Mouse (Mus musculus) left cerebral cortex, adult 2 months (tissue): ENCODE measurements at regions not wholly inside any gene's neighbourhood (a gene's known extent, or its start where the extent isn't known, plus 50 kb on each side); places are given as distances from the start of the nearest gene placed in this dataset.
A peak's percentile ranks its signal among the peaks of the same experiment; 100 is the strongest.

Source experiments
- DNase-seq, 2 experiments: peaks; one replicate each; pipeline ENCODE4 v3.0.0; 2021 to 2022; ENCODE audit warnings: low spot score in 2 of 2, mixed read lengths in 1 of 2; ENCODE audit errors: extremely low spot score in 1 of 2
- H3K27ac ChIP-seq: fragments of 200-600 bp; 2 replicates; pipeline ENCODE4 v1.8.1; 2022
- H3K4me3 ChIP-seq: fragments of 200-600 bp; 2 replicates; pipeline ENCODE4 v1.8.1; 2022
- CTCF ChIP-seq: fragments of 200-600 bp; IDR thresholded peaks from 2 replicates; pipeline ENCODE4 v1.8.1; 2022; ENCODE audit warnings: antibody characterized with exemption, mild to moderate bottlenecking, moderate library complexity
- intact Hi-C: fragments of 180-260 bp; cut with DNase I; formaldehyde crosslinking; loops from one replicate; pipeline ENCODE4 v1.15.1; 2025

GRCm38 (mm10) chr3:52929827-52930605, 87.0 kb downstream of the Cog6 start:
- no peak overlapping the region for H3K27ac ChIP-seq
- no peak overlapping the region for H3K4me3 ChIP-seq
- intact Hi-C loops, result no loop called here
- TF ChIP-seq CTCF, result no peak
- no peak for DNase-seq

GRCm38 (mm10) chr3:52927361-52927841, 89.6 kb downstream of the Cog6 start:
- DNase-seq, result no peak
- Histone ChIP-seq H3K27ac (no peak overlapping the region), H3K4me3 (no peak overlapping the region)
- no peak for TF ChIP-seq CTCF
- intact Hi-C loops, result no loop called here

- no peak for TF ChIP-seq CTCF
- intact Hi-C loops, result no loop called here
Observed at GRCm38 (mm10) chr3:52926549-52926948, 90.5 kb downstream of the Cog6 start.

GRCm38 (mm10) chr3:52925223-52925622, 91.8 kb downstream of the Cog6 start:
- no peak overlapping the region for H3K4me3 ChIP-seq
- peak; percentile 64 for TF ChIP-seq CTCF

More at GRCm38 (mm10) chr3:52926549-52926948, 90.5 kb downstream of the Cog6 start:
- no peak overlapping the region for H3K27ac ChIP-seq
- no peak overlapping the region for H3K4me3 ChIP-seq
- DNase-seq, result no peak

GRCm38 (mm10) chr3:52924631-52925030, 92.4 kb downstream of the Cog6 start:
- Histone ChIP-seq H3K27ac (no peak overlapping the region), H3K4me3 (no peak overlapping the region)
- no peak for TF ChIP-seq CTCF
- no peak for DNase-seq
- intact Hi-C loops, result no loop called here

More at GRCm38 (mm10) chr3:52925223-52925622, 91.8 kb downstream of the Cog6 start:
- intact Hi-C loops, result no loop called here
- no peak for DNase-seq
- no peak overlapping the region for H3K27ac ChIP-seq

- intact Hi-C loops, result no loop called here
- no peak overlapping the region for H3K27ac ChIP-seq
- no peak for TF ChIP-seq CTCF
Observed at GRCm38 (mm10) chr3:52923824-52924559, 93.0 kb downstream of the Cog6 start.

GRCm38 (mm10) chr3:52922411-52922810, 94.6 kb downstream of the Cog6 start:
- Histone ChIP-seq H3K27ac (no peak overlapping the region), H3K4me3 (no peak overlapping the region)
- TF ChIP-seq CTCF, result no peak
- DNase-seq, result no peak
- intact Hi-C loops, result no loop called here

More at GRCm38 (mm10) chr3:52923824-52924559, 93.0 kb downstream of the Cog6 start:
- H3K4me3 ChIP-seq, result no peak overlapping the region
- DNase-seq, result no peak

GRCm38 (mm10) chr3:52906823-52907564, 110.0 kb downstream of the Cog6 start:
- intact Hi-C loops, result no loop called here
- no peak for DNase-seq
- no peak overlapping the region for H3K27ac ChIP-seq
- peak; percentile 46 for TF ChIP-seq CTCF
- no peak overlapping the region for H3K4me3 ChIP-seq

GRCm38 (mm10) chr3:52904028-52904427, 113.0 kb downstream of the Cog6 start:
- intact Hi-C loops, result no loop called here
- no peak for DNase-seq
- Histone ChIP-seq H3K4me3 (no peak overlapping the region), H3K27ac (no peak overlapping the region)
- no peak for TF ChIP-seq CTCF

- intact Hi-C loops, result no loop called here
- no peak for TF ChIP-seq CTCF
Observed at GRCm38 (mm10) chr3:52897665-52898064, 119.4 kb downstream of the Cog6 start.

GRCm38 (mm10) chr3:52896462-52896861, 120.6 kb downstream of the Cog6 start:
- no peak overlapping the region for H3K4me3 ChIP-seq
- no peak for DNase-seq
- H3K27ac ChIP-seq, result no peak overlapping the region
- no peak for TF ChIP-seq CTCF
- intact Hi-C loops, result no loop called here

More at GRCm38 (mm10) chr3:52897665-52898064, 119.4 kb downstream of the Cog6 start:
- DNase-seq, result no peak
- no peak overlapping the region for H3K4me3 ChIP-seq
- no peak overlapping the region for H3K27ac ChIP-seq

- Histone ChIP-seq H3K4me3 (no peak overlapping the region), H3K27ac (no peak overlapping the region)
- intact Hi-C loops, result no loop called here
- no peak for DNase-seq
- TF ChIP-seq CTCF, result no peak
Observed at GRCm38 (mm10) chr3:52895751-52896150, 121.3 kb downstream of the Cog6 start.
